Mouse (Mus musculus) hindbrain, embryonic 15.5 days (tissue): ENCODE data around the gene Stk39. TPM values are rescaled to one million over a fixed set of nuclear protein-coding genes. Genes with fewer than 3 reads are reported as not detected.

Source experiments
- ATAC-seq: fragments of 200-750 bp; cut with Nextera tagmentation; 2 replicates; pipeline ENCODE4 v1.8.0; 2017; ENCODE audit warnings: low read depth, moderate number of reproducible peaks, moderate TSS enrichment; ENCODE audit not compliant: low FRiP score
- H3K27ac ChIP-seq: fragments of 300-500 bp; sonication (generic); replicated peaks from 2 replicates; pipeline ENCODE4 v1.5.1; 2015; ENCODE audit warnings: mild to moderate bottlenecking, inconsistent platforms
- H3K27me3 ChIP-seq: fragments of 300-500 bp; sonication (generic); 2 replicates; pipeline ENCODE4 v1.6.1; 2015; ENCODE audit warnings: control low read depth, inconsistent platforms
- H3K36me3 ChIP-seq: fragments of 300-500 bp; sonication (generic); 2 replicates; pipeline ENCODE4 v1.6.1; 2015; ENCODE audit warnings: control low read depth, inconsistent platforms
- H3K4me1 ChIP-seq: fragments of 300-500 bp; sonication (generic); replicated peaks from 2 replicates; pipeline ENCODE4 v1.6.1; 2015; ENCODE audit warnings: control low read depth, inconsistent platforms
- H3K4me2 ChIP-seq: fragments of 300-500 bp; sonication (generic); 2 replicates; pipeline ENCODE4 v1.6.1; 2015; ENCODE audit warnings: moderate library complexity, mild to moderate bottlenecking, inconsistent platforms
- H3K4me3 ChIP-seq: fragments of 300-500 bp; sonication (generic); 2 replicates; pipeline ENCODE4 v1.5.1; 2015; ENCODE audit warnings: mild to moderate bottlenecking, inconsistent platforms
- H3K9ac ChIP-seq: fragments of 300-500 bp; sonication (generic); 2 replicates; pipeline ENCODE4 v1.6.1; 2015; ENCODE audit warnings: inconsistent platforms
- H3K9me3 ChIP-seq: fragments of 300-500 bp; sonication (generic); 2 replicates; pipeline ENCODE4 v1.6.1; 2016; ENCODE audit warnings: control low read depth, inconsistent platforms
- WGBS: fragments of 180-500 bp; shearing (Covaris S2); methylation state at CpG from one replicate; pipeline ENCODE4 v1.1.7; 2015; 5-methylcytosine and 5-hydroxymethylcytosine counted together
- polyA plus RNA-seq: library from polyadenylated mRNA; unstranded; fragments of >200 nt; fragmentation: Nextera tagmentation; extraction: Ambion mirVana; gene quantifications from 2 replicates; pipeline ENCODE4 v1.2.1, GENCODE M21; 2015

The Stk39 gene
- polyA plus RNA-seq, 1 experiment from 2014 or later: 34.3 TPM

DNA sequence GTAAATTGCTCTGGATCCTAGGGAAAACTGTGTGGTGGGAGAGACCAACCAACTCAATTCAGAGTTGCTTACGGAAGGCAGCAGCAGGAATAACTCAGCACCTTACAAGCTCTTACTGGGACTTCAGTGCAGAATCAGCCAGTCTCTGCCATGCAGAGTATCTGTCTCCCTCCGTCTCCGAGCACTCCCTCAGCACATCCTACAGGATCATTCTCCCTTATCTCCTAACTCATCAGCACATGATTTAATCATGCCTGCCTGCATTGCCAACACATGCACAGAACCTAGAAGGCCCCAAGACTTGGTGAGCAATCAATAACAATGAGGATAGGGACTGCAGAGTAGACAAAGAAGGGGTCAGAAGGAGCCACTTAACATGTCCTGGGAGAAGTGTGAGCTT, 2.6 kb downstream of the Stk39 start:
- Histone ChIP-seq H3K4me2 (peak overlapping the region; percentile 35), H3K9me3 (no peaks in the 10 kb centered on the region), H3K36me3 (no peaks in the 10 kb centered on the region), H3K27ac (no peak overlapping the region), H3K4me3 (peak overlapping the region; percentile 4; the same call in 1 of the 2 replicates), H3K27me3 (0 out of 2 replicates have a peak, but pooled peaks cover 4% of the 10 kb centered on the region), H3K9ac (no peak overlapping the region), H3K4me1 (peaks cover 31% of the 10 kb centered on the region)
- WGBS: 43% methylated on average over 3 of the region's 3 CpGs
- ATAC-seq: no peak

DNA sequence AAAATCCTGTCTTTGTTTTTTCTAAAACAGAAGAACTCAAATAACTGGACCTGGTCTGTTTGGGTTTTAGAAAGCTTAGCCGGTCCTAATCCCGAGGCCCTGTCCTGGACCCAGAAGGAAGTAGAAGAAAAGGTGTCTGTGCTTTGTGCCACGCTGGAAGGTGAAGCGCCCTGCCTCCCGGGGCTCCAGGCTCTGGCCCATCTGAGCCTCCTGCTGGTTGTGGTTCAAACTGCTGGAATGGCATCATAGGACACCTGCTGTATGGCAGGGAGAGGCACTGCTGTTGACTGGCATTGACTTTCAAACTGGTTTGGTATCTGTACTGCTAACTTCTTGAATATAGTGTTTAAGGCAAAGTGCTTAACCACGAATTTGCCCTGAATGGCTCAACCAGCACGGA, 3.4 kb downstream of the Stk39 start:
- Histone ChIP-seq H3K27ac (0 out of 2 replicates have a peak overlapping the region, but pooled peaks have one; percentile 14), H3K27me3 (0 out of 2 replicates have a peak, but pooled peaks cover 2% of the 10 kb centered on the region), H3K9me3 (no peaks in the 10 kb centered on the region), H3K4me2 (0 out of 2 replicates have a peak overlapping the region, but pooled peaks have one; percentile 10), H3K4me3 (no peak overlapping the region), H3K9ac (no peak overlapping the region), H3K36me3 (no peaks in the 10 kb centered on the region), H3K4me1 (peaks cover 31% of the 10 kb centered on the region)
- WGBS: 58% methylated on average over 7 of the region's 7 CpGs
- ATAC-seq: no peak

DNA sequence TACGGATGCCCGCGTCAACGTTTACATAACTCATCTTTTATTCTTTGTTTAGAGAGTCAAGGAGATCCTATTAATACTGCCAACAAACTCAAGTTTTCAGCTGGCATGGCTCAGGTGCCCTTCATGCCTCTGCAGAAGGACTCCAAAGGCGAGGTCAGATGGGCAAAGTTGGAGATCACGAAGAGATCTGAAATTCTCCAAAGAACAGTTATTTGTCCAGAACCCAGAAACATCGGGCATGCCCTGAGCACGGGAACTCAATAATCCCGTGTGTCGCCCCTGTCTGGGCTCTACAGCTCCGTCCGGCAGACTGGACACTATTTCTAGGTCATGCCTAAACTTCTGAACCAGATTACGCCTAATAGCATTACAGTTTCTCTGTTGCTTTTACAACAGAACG, 3.8 kb downstream of the Stk39 start:
- no peak for ATAC-seq
- 90% methylated on average over 14 of the region's 14 CpGs for WGBS

DNA sequence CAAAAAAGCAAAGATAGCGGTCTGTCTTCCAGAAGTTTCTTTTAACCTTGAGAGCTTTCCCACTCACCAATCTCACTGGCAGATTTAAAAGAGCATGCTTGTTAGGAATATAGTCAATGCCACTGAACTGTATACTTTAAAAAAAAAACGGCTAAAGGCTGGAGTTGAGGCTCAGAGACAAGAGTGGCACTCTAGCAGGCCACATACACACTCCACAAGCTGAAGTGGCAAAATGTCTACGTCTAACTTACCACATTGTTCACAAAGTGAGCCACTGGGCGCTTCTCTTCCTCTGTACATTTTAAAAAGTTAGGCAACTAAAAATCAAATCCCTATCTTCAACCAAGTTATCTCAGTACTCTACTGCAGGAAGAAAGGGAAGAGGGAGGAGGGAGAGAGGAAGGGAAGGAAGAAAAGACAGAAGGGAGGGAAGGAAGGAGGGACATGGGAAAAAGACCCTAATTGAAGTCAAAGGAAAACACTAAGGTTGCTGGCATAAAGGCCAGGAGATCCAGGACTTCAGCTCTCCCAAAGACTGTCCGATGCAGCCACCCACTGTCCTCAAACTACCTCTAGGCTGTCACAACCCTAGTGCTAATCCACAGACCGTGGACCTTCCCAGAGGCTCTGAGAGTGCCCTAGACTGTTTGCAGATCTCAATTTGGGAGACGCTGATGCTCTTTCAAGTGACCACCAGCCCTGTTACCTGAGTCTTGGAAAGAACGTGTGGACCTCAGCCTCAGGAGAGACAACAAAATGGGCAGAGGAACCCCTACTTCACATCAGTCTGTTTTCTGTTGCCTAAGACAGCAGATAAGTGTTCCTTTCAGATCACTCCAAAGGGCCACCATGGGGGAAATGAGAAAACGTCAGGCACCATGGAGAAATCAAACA, 4.7 kb downstream of the Stk39 start:
- no peak for ATAC-seq
- 84% methylated on average over 9 of the region's 9 CpGs for WGBS
- Histone ChIP-seq H3K4me1 (peaks cover 24% of the 10 kb centered on the region), H3K9ac (no peak overlapping the region), H3K9me3 (no peaks in the 10 kb centered on the region), H3K4me2 (no peak overlapping the region), H3K4me3 (no peak overlapping the region), H3K27me3 (no peaks in the 10 kb centered on the region), H3K27ac (no peak overlapping the region), H3K36me3 (no peaks in the 10 kb centered on the region)

More for the DNA sequence above, 3.8 kb downstream of the Stk39 start:
- Histone ChIP-seq H3K4me2 (no peak overlapping the region), H3K27ac (no peak overlapping the region), H3K27me3 (no peaks in the 10 kb centered on the region), H3K9me3 (no peaks in the 10 kb centered on the region), H3K9ac (no peak overlapping the region), H3K4me1 (peaks cover 31% of the 10 kb centered on the region), H3K4me3 (no peak overlapping the region), H3K36me3 (no peaks in the 10 kb centered on the region)

DNA sequence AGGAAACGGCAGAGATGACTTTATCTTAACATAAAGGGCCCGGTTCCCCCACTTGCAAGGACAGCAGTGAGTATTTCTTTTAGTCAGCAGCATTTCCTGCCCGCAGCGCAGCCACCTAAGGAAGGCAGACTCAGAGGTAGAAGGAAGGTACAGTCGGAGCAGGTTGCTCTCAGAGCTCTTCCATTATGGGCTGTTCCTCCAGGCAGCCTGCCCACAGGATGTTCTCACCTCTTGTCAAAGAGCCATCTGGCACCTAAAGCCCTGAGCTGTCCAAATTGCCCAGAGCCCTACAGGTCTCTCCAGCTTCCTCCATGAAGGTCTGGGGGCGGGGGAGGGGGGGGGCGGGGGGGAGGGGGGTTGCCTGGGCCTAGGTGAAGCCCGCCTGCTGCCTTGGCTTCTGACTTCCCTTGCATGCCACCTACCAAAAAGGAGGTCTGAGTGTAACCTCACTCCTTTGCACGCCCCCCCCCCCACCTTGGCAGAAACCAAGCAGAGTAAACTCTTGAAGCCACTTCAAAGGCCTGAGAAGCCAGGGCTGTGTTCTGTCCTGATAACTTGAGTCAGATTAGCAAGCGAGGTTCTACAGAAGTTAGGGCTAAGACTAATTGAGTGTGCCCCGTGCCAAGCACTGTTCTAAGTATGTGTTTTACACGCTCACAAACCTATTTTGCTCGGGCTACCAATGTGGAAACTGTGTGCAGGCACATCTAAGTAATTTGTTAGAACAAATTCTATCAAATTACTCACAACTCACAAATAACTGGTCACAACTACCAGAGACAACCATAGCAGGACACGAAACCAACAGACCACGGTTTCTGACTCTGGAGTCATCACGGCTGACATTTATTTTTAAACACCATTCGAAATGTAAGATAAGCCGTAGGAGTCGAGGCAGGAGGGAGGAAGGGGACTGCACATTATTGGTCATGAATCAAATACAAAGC, 5.7 kb downstream of the Stk39 start:
- no peak overlapping the region for H3K4me3 ChIP-seq
- no peak for ATAC-seq

DNA sequence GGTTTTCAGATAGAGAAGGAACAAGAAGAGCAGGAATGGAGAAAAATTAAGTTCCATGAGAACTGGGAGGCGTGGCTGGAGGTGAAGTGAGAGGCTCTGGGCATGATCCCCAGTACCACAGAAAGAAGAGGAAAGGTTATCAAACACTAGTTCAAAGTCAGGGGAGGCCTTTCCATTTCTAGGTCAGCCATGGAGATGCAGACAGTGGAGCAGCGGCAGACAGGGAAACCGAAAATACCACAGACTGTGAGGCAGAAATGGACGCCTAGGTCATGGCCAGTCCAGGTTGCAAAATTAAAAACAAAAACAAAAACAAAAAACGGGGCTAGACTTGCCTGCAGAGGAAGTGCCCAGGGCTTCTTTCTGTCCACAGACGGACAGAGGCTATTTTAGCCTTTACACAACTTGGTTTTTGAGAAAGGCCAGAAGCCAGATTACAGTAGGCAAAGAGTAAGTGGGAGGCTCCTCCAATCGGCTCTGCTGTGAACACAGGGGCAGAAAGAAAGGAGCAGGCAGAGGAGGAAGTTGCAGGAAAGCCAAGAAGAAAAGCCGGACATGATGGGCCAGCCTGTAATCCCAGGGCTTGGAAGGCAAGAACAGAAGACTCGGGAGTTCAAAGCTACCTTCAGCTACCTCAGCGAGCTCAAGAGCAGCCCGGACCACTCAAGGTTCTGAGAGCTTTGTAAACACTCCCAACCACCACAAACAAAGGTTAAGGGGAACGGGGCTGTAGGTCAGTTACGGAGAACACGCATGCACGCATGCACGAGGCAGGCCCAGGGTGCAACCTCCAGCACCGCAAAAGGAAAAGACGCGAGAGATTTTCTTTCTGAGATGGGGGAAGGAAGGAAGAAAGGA, 6.6 kb downstream of the Stk39 start:
- H3K9me3 ChIP-seq: no peaks in the 10 kb centered on the region
- ATAC-seq: no peak
- H3K27ac ChIP-seq: no peak overlapping the region
- no peaks in the 10 kb centered on the region for H3K27me3 ChIP-seq
- H3K36me3 ChIP-seq: no peaks in the 10 kb centered on the region
- 87% methylated on average over 19 of the region's 19 CpGs for WGBS
- H3K9ac ChIP-seq: no peak overlapping the region
- H3K4me2 ChIP-seq: no peak overlapping the region
- no peak overlapping the region for H3K4me3 ChIP-seq
- peaks cover 20% of the 10 kb centered on the region for H3K4me1 ChIP-seq

More for the DNA sequence above, 5.7 kb downstream of the Stk39 start:
- no peaks in the 10 kb centered on the region for H3K27me3 ChIP-seq
- H3K9me3 ChIP-seq: no peaks in the 10 kb centered on the region
- H3K9ac ChIP-seq: no peak overlapping the region
- H3K27ac ChIP-seq: no peak overlapping the region
- 83% methylated on average over 17 of the region's 19 CpGs for WGBS
- no peak overlapping the region for H3K4me2 ChIP-seq
- H3K4me1 ChIP-seq: peaks cover 23% of the 10 kb centered on the region
- no peaks in the 10 kb centered on the region for H3K36me3 ChIP-seq

DNA sequence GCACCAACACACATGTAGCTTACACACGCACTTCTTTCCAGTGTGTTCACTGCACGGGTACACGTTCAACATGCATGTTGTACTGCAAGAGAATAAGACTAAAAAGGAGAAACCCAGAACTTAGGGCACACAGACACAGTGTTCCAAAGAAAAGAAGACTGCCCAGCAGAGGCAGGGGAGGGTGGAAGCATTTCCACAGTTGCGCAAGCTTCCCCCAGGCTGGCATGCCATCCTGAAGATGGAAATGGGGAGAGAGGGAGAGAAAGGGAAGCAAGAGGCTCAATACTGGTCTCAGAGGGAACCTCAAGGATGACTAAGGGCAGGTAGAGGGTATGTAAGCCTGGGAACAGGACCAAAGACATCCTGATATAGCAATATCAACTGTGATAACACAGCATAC, 7.6 kb downstream of the Stk39 start:
- H3K4me3 ChIP-seq: no peak overlapping the region
- H3K9ac ChIP-seq: no peak overlapping the region
- 96% methylated on average over 4 of the region's 4 CpGs for WGBS
- no peak overlapping the region for H3K4me2 ChIP-seq
- peaks cover 12% of the 10 kb centered on the region for H3K4me1 ChIP-seq
- H3K27me3 ChIP-seq: no peaks in the 10 kb centered on the region
- no peaks in the 10 kb centered on the region for H3K36me3 ChIP-seq
- ATAC-seq: no peak
- no peak overlapping the region for H3K27ac ChIP-seq
- no peaks in the 10 kb centered on the region for H3K9me3 ChIP-seq

DNA sequence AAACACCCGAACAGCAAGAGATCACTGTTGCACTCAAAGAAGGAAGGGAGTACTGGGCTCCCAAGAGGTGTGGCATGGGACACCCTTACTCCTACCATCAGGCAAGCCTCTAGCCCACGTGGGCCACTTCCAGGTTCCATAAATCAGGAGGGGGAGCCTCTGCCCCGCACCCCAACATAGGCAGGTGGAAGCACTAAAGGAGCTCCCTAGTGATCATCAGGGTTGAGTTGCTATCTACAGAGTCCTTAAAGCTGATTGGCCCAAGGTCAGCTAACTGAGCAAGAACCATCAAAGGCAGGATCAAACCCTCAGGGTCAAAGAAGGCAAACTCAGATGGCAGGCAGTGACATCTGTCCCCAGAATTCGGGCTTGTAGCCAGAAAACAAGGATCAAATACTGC, 8.3 kb downstream of the Stk39 start:
- Histone ChIP-seq H3K27ac (no peak overlapping the region), H3K4me2 (no peak overlapping the region), H3K9ac (no peak overlapping the region), H3K9me3 (no peaks in the 10 kb centered on the region), H3K4me1 (peaks cover 5% of the 10 kb centered on the region), H3K4me3 (no peak overlapping the region), H3K36me3 (no peaks in the 10 kb centered on the region), H3K27me3 (no peaks in the 10 kb centered on the region)
- ATAC-seq: no peak
- 83% methylated on average over 4 of the region's 4 CpGs for WGBS

DNA sequence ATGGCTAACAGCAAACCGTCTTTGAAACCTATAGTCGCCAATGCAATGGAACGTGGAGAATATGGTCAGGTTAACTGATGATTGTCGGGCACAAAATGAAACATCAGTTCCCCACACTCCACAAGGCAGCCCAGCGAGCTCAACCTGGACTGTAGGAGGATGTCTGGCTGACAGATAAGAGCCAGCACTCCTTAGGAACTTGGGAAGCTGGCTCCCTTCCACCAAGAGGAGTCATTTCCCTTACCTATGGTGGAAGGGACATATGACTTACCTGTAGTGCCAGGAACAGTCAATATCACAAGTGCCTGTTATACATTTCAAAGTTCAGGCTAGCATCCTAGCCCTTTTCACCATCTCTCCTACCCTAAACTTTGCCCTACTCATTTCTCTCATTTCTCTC, 14.0 kb downstream of the Stk39 start:
- WGBS: 91% methylated on average over 5 of the region's 5 CpGs
- Histone ChIP-seq H3K27me3 (no peaks in the 10 kb centered on the region), H3K9ac (no peak overlapping the region)

DNA sequence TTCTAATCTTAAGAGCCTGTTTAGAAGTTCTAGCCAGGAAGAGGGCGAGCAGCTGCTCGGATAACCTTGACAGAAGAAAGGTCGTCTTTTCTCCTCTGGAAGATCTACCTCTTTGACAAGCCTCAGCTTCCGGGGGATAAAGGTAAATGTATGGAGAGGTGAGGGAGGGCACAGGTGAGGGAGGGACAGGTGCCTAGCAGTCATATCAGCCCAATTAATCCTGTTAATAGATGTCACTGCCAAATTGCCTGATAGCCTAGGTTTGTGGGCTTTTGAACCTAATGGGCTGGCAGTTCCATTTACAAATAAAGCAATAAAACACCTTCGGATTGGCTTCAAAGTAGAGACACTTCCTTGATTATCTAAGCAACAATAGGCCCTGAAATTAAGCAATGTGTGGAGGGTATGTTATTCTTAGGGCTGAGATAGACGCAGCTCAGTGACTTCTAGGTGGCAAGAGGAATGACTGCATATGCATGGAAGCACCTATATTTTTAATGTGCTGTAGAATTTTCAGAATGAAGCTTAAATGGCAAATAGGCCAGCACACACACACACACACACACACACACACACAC, 14.5 kb downstream of the Stk39 start:
- 83% methylated on average over 6 of the region's 6 CpGs for WGBS
- H3K9ac ChIP-seq: no peak overlapping the region
- no peaks in the 10 kb centered on the region for H3K9me3 ChIP-seq
- H3K4me2 ChIP-seq: no peak overlapping the region
- H3K27ac ChIP-seq: no peak overlapping the region
- H3K36me3 ChIP-seq: no peaks in the 10 kb centered on the region
- H3K4me3 ChIP-seq: no peak overlapping the region
- no peak for ATAC-seq
- no peaks in the 10 kb centered on the region for H3K4me1 ChIP-seq
- H3K27me3 ChIP-seq: no peaks in the 10 kb centered on the region

More for the DNA sequence above, 14.0 kb downstream of the Stk39 start:
- Histone ChIP-seq H3K4me1 (no peaks in the 10 kb centered on the region), H3K4me3 (no peak overlapping the region), H3K36me3 (no peaks in the 10 kb centered on the region), H3K4me2 (no peak overlapping the region), H3K9me3 (no peaks in the 10 kb centered on the region), H3K27ac (no peak overlapping the region)
- ATAC-seq: no peak

DNA sequence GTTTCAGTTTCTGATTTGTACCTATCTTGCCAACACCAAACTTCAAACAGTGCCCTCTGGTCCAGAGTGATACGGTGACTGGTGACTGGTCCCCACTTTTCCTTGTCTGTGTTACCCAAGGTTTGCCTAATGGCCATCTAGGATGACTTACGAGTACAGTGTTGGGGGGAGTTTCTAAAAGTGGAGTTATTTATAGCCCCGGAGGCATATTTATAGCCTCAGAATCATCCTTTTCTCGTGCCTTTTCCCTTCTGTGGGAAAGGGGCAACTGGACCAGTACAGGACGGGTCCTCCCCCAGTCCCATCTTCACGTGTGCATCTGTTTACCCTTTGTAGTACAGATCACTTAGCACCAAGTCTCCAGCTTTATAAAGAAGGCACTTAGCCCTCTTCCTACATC, 15.2 kb downstream of the Stk39 start:
- Histone ChIP-seq H3K36me3 (no peaks in the 10 kb centered on the region), H3K4me2 (no peak overlapping the region), H3K4me3 (no peak overlapping the region), H3K27me3 (no peaks in the 10 kb centered on the region), H3K9ac (no peak overlapping the region), H3K9me3 (no peaks in the 10 kb centered on the region), H3K27ac (no peak overlapping the region), H3K4me1 (no peaks in the 10 kb centered on the region)
- 88% methylated on average over 6 of the region's 6 CpGs for WGBS
- no peak for ATAC-seq
